Mouse (Mus musculus) cerebellum, adult 11 months (tissue): ENCODE results near the gene Atp8a1.
A peak's percentile ranks its signal among the peaks of the same experiment; 100 is the strongest.
"Not testable (repeated sequence)": the region's sequence is repeated elsewhere in the genome, so short reads cannot be mapped to it uniquely, and the experiment has no call there.

Experiments
- DNase-seq: peaks from one replicate; pipeline ENCODE4 v3.0.0; 2022

Atp8a1 gene

DNA sequence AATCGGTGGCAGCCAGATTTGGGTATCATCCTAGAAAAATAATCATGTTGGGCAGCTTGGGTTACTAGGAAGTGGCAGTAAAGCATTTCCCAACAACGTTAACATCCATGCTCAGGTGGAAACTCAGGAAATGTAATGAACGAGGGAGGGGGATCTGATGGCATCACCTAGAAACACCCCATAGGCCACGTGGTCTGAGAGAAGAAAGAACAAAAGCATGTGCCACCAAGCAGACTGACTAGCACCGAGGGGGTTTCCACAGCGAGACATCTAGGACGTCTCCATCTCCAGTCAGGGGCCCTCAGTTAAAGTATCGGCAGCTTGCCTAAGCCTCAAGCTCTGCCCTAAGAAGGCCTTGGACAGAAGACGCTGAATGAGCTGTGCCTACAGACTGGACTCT, 21.0 kb downstream of the Atp8a1 start:
- DNase-seq: no peak

DNA sequence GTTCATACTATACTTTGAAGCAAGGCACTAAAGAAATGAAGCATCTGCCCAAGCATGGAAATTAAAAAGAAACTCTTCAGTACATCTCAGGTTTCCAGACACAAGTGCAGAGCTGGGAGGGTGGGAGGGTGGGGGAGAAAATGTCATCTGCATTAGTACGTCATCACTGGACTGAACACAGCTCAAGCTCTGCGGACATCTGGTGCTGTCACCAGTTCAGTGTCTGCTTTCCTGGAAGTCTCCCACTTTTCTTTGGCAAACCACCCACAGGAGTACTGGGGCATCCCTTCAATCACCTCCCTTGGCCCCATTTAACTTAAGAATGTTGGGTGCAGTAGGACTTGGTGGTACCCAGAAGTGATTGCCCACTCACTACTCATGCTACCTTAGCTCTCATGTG, 22.6 kb downstream of the Atp8a1 start:
- DNase-seq: no peak

DNA sequence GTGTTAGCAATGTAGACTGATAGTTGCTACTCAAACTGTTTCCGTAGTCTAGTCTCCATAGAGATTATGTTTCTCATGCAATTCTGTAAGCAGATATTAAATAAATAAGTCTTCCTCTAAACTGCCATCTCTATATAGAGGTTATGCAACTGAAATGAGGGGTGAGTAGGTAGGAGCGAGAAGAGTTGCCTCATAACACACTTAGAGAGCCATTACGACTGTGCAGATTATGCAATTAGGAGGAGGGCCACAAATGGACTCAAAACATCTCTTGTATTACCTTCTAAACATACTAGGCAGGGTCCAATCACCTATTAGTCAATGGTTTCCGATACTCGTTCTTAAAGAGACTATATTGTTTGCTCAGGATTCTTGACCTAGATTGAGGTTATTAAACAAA, 23.5 kb downstream of the Atp8a1 start:
- no peak for DNase-seq

DNA sequence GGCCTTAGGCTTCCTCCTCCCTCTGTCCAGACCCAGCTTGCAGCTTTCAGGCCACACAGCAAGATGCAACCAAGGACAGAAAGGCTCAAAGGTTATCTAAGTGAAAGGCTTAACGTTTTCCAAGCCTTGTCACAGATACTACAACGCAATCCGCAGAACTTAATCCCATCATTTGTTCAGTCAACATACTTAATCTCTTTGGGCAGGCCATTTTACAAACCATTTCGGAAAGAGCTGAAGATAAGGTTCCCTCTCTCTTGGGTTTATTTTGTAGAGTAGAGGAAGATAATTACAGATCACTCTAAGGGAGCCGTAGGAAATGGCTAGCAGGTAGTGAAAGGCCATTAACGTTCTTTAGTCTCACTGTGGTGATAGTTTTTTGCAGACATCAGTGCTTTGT, 24.6 kb downstream of the Atp8a1 start:
- DNase-seq: no peak

DNA sequence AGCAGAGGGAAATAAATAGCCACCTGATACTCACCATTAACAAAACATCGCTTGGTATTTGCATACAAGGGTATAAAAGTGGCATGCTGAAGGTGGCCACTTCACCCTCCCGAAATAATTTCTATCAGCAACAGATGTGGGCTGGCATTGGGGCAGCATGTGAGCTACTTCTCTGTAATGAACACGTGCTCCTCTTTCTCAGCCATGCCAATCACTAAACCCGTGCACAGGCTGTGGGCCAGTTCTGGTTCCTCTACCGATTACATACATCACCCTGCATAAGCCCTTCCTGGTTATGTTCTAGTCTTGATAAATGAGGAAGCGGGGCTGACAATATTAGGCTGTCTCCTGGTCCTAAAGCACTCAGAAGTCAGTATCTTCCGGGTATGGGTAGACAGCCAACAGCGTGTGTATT, 25.2 kb downstream of the Atp8a1 start:
- no peak for DNase-seq

DNA sequence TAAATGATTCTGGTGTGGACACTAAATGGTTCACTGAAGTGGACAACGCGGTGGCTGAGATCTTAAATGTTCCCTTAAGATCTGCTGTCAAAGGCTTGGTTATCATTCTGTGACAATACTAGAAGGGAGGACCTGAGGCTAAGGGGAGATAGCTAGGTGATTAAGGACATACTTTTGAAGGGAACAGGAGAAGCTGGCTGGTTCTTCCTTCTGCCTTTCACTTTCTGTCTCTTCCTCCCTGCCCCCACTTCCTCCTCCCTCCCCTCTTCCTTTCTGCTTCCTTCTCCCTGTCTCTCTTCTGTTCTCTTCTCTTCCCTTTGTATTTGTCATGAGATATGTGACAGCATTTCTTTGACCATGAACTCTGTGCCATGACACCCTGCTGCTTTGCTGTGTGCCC, 26.0 kb downstream of the Atp8a1 start:
- DNase-seq: no peak

DNA sequence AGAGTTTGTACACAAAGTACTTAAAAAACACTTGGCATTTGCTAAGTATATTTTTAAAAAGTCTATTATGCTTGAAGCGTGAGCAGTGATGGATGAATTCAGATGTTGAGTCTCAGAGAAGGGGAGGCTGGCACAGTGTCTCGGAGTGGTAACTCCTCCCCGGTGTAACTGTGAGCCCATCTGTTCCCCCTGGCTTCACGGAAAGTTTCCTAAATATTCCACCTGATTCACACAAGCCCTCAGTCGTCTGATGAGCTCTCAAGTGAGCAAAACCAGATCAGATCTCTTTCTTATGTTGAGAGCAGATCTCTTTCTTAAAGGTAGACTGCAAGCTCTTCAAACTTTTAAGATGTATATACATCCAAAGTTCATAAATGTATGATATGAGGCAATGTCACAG, 27.8 kb downstream of the Atp8a1 start:
- DNase-seq: peak; percentile 35

DNA sequence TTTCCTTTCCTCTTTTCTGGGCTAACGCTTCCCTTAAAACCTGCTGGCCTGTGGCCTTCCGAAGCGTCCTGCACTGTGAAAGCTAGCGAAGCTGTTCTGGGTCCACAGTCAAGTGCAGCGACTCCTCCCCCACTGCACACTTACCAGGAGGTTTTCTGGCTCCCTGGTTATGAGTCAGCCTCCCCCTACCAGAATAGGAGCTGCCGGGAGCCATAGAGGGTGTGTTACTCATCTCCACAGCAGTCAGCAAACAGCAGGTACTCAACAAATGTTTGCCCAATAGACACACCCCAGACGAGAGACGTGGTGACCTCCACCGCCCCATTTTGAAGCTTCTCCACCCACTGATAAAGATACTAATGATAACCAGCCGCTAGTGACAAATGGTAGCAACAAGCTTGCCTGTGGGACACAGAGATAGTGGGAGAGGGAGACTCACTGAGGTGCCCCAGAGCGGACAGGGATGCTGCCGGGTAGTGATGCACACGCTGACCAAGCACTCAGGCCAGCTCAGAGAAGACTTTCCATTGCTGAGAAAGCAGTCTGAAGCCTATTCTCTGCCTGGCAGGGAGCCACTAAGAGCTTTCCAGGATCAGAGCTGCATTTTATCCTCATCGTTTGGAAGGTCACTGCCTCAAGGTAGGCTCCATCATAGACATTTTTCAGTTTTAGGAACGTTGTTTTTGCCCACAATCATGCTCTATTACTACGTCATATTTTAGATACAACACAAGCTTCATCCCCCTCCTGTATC, 31.5 kb downstream of the Atp8a1 start:
- no peak for DNase-seq

DNA sequence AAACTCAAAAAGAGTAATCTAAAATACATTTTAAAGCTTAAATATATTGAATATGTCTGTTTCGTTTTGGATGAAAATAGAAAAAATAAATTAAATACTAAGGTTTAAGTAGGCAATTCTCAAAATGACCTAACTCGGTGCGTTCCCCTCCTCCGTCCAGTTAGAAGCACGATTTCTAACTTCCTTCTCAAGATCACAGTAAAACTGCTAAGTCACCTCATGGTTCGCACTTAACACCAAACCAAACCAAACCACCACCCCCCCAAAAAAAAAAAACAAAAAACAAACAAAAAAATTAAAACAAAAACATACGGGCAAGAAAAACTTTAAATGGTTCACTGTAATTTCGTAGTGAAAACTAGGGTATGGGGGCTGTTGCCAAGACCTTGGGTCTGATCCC, 32.2 kb downstream of the Atp8a1 start:
- not testable (repeated sequence) for DNase-seq

DNA sequence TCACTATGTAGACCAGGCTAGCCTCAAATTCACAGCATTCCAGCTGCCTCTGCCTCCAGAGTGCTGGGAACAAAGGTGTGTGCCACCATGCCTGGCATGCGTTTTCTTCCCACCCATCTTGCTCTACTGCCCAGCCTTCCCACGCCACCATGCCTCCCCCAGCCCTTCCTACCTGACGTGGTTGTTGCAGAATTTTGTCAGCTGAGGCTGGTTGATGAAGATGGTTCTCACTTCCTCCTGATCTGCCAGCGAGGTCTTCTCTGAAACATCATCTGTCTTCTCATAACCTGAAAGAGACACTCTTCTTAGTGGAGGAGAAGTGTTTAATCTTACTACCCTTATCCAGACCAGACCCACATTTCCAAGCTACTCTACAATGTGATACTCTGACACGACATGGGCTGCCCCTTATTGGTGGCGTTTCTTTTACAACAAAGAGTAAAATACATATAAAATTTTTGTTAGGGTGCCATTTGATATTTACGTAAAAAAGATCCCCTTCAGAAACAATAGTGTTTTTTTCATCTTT, 32.7 kb downstream of the Atp8a1 start:
- DNase-seq: no peak

DNA sequence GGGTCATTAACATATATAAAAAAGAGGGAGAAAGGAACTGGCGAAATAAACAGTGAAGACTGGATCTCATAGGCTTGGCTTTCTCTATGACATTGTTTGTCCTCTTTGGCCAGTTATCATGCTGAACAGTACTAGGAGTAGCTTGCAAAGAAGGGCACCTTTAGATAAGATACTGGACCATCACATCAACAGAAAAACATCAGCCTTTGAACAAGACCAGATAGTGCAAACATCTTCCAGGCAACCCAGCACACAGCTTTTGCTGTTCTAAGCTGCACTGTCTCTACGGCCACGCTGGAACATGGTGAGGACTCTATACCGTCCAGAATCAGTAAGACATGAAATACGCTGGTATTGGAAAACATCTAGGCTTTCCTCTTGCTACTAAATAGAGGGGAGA, 33.9 kb downstream of the Atp8a1 start:
- no peak for DNase-seq

DNA sequence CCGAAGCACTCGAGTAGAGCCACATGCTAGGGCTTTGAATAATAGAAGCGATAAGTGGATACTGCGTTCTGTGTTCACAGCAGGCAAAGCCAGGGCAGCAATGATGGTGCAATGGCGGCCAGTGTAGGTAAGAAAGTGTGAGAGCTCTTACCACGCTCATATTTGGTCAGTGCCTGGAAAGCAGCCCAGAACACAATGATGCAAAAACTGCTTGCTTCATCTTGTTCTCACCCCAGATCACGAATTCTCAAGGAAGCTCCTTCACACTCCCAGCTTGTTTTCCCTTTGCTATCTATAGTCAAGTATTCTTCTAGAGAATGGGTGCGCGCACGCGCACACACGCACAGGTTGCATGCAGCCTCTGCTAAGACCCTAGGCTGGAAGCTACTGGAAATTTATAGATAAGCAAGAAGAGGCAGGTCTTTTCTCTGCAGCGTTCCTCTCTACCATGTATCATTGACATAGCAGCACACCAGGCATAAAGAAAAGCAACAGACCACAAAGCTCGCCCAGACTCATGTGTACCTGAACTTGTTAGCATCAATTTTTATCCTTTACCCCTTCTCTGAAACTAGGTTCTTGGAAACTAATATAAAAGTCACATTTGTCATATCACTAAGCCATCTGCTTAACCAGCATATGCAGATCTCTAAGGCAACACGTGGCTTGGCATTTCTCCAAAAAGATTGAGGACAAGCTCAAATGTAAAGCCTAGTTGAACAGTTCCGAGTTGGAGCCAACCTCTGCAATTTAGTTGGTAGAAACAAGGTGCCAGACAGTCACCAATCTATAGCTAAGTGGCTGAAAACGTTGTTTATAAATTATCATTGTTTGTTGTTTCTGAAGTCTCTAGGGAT, 44.8 kb downstream of the Atp8a1 start:
- DNase-seq: peak; percentile 50

DNA sequence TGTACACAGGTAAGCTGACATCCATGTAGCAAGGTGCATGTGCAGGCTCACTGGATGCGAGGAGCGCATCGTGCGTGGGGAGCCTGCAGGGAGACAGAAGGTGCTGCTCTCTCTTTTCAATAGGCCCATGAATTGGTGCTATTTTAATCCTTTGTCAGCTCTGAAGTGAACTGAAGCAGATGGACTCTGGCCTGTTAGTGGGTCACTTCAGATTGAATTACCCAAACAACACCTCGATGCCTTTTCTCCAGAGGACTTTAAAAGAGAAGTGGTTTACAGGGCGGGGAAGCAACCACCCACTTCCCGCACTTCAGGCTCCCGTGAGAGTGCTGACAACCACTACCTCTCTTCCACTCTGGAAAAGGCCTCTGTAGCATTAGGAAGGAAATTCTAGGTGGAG, 46.4 kb downstream of the Atp8a1 start:
- DNase-seq: peak; percentile 47

DNA sequence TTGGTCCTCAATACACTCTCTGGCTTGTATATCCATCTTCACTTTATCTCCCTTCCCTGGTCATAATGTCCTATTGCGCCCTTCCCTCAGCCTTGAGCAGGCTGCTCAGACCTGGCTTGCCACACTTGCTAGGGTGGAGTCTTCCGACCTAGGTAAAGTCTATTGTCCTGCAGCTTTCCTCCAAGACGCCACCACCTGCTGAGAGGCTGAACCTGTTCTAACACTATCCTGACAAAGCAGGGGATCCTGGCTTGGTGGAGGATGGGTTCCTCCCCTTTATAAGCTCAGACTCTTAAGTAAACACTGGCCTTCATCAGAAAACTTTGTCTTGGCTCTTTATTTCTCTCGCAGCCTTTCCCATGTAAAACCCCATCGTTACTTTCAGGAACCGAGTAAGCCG, 47.4 kb downstream of the Atp8a1 start:
- DNase-seq: no peak

DNA sequence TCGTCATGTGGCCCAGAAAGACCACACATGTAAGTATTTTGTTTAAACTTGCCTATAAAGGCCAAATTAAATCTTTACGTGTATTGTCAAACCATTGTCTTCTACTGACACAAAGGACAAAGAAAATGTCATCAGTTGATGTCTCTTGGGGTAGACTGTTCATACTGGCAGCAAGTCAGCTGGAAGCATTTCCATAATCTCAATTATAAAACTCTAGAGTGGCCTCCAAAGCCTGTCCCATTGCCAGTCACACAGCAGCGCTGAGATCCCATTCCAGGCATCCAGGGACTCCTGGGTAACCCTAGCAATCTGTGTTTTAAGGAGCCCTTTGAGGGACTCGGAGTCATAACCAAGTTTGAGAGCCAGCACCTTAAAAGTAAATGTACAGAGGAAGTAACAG, 48.9 kb downstream of the Atp8a1 start:
- DNase-seq: no peak

DNA sequence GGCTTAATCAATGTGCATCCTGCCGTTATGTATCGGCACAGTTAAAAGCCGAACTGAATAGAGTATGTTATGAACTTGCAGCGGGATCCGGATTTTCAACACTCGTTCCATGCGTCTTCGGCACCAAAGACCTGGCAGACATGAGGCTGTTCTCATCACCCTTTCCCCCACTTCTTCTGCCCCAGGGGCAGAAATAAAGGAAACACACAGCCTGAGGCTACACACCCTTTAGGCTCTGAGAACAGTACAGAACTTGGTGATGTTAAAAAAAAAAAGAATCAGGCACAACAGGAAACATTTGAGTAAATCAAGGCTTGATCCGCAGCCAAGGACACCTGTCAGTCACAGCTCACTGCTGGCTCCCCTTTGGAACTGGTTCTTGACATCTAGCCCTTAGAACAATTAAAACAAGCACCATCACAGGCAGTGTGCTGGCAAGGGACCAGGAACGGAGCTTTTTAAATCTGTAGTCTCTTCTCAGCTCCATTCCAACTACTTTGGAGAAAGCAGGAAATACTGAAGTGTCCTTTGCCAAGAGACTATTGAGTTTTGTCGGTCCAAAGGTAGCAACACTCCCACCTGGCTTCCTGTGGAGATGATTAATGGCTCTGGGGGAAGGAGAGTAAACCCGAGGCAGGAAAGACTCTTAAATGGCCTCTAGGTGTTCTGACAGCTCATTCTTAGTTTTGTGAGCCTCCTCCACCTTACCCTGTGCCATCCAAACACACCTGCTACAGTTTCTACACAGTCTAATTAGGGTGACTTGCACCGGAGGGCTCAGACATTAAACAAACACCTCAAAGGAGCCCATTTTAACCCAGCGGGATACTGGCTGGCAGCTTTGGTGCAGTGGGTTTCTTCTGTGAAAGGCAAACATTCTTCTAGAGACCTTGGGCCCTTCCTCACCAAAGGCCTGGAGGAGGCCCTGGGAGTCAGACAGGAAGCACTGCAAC, 50.0 kb downstream of the Atp8a1 start:
- no peak for DNase-seq

DNA sequence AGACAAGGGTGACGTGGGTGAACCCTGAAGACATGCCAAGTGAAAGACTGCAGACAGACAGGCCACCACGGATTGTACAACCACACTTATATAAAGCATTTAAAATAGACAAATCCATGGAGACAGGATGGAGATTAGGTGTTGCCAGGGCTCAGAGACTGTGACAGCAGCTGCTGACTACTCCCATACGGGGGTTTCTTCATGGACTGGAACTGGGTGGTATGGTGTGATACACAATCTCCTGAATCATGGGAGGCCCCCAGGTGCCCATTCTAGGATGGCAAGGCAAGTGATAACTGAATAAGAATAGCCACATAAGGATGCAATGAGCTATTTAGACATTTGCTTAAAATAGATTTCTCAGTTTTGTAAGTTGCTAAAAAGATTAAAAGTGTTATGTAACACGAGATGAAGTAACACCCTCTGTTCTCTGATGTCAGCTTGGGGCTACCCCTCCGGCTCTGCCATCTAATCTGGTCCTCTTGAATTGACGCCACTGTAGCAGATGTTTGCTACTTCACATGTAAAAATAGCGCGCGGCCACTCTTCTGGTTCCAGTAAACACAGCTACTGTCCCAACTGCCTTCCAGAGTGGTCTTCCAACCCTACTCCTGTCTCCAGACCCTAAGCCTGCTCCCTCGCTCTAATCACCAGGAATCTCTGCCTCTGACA, 53.0 kb downstream of the Atp8a1 start:
- no peak for DNase-seq

DNA sequence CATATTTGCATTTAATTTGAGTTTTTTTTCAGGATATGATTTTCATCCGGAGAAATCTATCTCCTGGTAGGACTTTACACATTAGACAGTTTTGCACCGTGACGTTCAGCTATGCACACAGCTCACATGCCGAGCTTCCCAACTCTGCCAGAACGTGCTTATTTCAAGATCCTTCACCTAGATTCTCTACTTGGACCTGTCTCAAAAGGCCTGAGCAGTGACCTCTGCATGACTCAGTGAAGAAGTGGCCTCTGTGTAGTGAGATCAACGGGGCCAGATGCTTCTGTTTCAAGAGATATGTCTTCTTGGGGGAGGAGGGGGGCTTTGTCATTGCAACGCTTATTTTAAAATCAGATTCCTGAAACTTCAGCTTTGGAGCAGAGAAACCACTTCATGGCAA, 64.5 kb downstream of the Atp8a1 start:
- DNase-seq: no peak

DNA sequence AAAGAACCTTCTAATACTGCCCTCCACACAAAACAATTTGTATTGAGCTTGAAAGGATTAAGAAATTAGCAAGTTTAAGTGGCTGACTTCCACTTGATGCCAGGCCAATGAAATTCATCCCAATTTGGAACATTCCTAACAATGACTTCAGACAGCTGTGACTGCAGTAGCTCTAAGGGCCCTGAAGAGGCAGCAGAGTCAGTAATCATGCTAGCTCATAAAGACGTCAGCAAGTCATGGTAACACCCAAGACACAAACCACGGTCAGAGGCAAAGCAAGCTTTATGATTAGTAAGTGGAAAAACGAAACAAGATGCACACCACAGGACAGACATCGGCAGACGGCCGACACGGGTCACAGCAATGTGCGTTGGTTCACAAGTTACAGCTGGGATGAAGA, 69.2 kb downstream of the Atp8a1 start:
- DNase-seq: no peak

DNA sequence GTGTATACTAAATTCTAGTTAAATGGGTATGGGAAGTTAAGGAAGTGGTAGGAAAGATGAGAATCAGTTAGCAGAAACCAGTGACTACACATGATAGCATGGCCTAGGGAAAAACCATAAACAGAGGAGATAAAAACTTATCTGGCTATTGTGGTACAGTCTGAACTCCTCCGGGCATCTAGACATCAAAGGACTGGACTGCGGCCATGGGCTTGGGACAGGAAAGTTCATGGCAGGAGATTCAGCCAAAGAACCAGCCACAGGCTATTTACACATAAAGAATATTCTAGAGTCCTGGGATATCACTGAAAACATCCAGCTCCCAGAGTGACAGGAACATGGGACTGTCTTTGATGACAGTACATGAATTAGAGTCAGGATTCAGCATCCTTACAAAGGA, 73.0 kb downstream of the Atp8a1 start:
- no peak for DNase-seq

DNA sequence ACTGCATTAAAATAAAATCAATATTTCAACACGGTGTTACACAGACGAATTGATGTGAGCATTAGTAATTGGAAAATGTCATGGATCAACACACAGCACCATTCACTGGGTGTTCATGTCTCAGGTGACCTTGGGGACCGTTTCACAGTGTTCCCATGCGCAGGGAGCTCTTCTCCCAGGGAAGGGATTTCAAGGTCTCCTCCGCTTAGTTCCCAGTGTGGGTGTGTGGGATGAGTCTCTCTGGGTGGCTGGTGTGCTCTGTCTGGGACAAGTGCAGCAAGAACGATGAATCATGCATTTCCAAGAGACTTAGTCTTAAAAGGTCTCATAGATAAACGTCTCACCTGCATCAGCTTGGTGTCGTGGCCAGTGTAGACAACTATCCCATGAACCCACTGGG, 78.5 kb downstream of the Atp8a1 start:
- DNase-seq: no peak

DNA sequence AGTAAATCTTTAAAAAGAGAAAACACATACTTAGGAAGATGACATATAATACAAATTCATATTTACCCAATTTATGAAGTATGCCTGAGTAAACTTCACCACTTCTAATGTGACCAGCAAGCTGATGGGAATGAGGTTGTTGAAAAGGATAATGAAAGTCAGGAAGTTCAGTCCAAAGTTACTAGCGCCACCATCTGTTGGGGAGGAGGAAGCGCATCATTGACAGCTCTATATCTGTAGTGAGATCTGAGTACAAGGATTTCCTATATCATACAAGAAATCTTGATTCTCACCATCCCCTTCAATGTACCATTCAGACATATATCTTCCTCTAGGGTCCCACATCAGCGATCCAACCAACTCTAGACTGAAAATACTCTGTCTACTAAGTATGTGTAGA, 82.4 kb downstream of the Atp8a1 start:
- no peak for DNase-seq
